Mouse (Mus musculus) naive thymus-derived CD4-positive, alpha-beta T cell, adult 2 months (primary cell): Measurements from ENCODE around the gene Atp6v0e2.
"Not testable (repeated sequence)": the region's sequence is repeated elsewhere in the genome, so short reads cannot be mapped to it uniquely, and the experiment has no call there.

ENCODE experiments used
- DNase-seq: peaks from one replicate; pipeline ENCODE4 v3.0.0-alpha.2; 2011; ENCODE audit warnings: low read depth

Atp6v0e2 gene

DNA sequence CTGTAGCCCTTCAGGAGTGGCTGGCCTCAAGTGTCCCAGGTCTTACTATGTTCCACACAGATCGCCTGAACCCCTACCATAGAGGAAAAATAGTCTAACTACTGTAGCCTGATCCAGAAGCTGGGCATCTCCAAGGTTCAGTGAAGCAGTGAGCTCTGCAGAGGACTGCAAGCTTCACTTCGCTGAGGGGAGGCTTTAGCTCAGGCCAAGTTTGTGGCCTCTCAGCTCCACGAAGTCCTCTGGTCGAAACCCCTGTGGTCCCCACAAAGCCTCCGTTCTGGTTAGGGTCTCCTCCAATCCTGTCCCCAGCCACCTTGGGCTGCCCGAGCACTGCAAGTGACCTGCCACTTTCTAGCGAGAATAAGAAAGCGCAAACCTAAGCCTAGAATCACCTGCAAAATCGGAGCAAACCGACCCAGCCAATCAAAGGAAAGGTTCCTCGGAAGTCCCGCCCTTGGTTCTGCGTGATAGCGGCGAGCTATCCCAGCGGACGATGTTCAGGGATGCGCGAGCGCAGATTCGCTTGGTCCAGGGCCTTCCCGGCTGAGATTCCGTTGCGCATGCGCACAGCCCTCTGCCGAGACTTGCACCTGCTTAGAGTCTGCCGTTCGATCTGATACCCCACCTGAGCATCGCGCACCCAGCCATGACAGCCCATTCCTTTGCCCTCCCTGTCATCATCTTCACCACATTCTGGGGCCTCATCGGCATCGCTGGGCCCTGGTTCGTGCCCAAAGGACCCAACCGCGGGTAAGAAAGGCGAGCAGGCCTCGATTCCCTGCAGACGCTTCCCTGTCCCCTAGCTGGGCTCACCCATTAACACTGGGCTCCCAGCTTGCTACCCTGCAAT lies at the start of gene Atp6v0e2:
Gene Atp6v0e2, plus strand, starts transcription at position 511 of the 850 bp plus-strand sequence.
- no peak for DNase-seq

DNA sequence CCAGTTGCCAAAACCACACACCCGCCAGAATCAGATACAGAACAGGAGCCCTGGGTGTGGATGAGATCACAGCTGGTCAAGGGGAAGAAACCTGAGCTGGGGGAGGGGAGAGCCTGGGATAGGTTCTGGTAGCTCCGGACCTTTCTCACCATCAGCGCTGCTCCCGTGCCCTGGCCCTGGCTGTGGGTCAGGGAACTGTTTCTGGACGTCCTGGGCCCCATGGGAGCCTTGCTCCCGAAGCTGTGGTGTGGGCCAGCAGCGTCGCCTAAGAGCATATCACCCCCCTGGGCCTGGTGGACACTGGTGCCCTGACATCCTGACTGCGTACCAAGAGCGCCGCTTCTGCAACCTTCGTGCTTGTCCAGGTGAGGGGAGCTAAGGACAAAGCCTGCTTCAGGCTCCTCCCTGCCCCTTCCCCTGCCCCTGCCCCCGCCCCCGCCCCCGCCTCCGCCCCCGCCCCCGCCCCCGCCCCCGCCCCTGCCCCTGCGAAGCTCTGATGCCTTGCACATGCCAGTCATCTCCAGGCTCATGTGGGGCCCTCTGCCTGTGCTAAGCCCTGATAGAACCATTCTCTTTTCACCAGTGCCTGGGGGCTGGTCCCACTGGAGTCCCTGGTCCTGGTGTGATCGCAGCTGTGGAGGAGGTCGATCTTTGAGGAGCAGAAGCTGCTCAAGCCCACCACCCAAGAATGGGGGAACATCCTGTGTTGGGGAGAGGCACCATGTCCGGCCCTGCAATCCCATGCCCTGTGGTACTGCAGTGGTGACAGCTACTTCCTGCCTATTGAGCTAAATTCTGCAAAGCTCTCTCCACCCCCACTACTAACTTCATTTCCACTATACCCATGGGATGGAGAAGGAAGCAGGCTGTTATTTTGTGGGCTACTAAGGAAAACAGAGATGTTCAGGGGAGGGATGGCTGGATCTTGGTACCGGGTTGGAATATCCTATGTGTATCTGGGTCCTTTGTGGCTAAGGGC lies 49.4 kb upstream of the Atp6v0e2 start:
- no peak for DNase-seq

DNA sequence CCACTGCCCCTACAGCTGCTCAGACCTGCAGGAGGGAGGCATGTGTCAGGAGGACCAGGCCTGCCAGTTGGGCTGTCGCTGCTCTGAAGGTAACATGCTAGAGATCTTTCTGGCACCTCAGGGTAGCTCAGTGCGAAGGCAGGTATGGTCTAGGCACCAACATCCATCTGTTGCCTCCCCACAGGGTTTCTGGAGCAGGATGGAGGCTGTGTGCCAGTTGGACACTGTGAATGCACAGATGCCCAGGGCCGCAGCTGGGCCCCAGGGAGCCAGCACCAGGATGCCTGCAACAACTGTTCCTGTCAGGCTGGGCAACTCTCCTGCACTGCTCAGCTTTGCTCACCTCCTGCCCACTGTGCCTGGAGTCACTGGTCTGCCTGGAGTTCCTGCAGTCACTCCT lies 47.7 kb upstream of the Atp6v0e2 start:
- no peak for DNase-seq

DNA sequence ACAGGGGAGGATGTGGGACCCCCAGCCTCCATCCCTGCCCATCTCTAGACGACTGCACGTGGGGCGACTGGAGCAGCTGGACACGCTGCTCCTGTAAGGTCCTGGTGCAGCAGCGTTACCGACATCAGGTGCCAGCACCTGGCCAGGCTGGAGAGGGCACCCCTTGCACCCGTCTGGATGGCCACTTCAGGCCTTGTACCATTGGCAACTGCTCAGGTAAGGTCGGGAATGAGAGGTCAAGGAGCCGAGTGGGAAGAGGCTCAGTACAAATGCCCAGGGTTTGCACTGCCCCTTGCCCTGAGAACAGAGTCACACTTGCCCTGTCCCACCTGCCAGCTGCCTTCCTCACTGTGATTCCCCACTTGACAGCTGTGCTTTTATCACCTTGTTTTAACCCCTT lies 46.1 kb upstream of the Atp6v0e2 start:
- DNase-seq = no peak

DNA sequence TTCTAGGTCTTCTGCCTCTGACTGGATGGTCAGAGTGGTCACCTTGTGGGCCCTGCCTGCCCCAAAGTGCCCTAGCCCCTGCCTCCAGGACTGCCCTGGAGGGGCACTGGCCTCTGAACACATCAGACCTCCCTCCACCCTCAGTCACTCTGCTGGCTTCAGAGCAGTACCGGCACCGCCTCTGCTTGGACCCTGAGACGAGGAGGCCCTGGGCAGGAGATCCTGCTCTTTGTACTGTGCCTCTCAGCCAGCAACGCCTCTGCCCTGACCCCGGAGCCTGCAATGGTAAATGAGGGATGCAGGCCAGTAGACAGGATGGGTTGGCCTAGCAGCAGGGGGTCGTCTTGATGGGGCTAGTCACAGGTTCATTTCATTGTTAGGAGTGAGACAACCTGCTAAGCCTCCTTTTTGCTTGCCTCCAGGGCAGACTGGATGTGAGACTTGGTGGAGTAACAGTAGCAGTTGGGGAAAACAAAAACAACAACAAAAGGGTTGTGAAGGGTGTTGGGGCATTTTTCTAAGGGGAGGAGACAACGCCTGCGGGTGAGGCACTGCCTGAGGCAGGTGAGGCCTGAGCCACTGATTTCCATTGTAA lies 44.2 kb upstream of the Atp6v0e2 start:
- no peak for DNase-seq

DNA sequence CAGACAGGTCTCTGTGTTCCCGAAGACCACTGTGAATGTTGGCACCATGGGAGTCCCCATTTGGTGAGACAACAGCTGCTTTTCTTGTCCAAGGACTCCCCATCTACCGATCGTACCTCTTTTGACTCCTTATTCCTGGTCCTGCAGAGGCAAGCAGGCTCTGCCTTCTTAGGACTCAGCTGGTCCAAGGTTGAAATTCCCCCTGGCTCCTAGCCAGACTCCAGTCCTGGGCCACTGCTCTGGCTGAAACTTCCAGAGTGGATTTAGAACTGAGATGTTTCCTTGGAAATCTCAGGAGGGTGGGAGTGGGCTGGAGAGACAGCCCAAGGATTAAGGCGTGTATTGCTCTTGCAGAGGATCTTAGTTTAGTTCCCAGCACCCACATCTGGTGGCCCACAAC lies 39.9 kb upstream of the Atp6v0e2 start:
- DNase-seq = no peak

DNA sequence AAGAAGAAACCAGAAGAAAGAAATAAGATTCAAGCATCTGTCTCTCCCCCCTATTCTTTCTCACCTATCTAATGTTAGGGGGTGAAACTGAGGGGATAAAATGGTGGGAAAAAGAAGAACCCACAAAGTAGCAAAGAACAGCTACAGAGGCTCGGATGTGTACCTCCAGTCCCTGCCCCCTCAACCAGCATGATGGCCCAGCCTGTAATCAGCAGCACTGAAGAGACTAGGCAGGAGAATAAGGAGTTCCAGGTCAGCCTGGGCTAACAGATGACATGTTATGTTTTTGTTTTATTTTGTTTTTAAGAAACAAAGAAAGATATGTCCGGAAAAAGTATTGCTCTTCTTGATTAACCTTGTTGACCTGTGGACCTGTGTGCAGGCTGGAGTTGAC lies 33.6 kb upstream of the Atp6v0e2 start:
- no peak for DNase-seq

DNA sequence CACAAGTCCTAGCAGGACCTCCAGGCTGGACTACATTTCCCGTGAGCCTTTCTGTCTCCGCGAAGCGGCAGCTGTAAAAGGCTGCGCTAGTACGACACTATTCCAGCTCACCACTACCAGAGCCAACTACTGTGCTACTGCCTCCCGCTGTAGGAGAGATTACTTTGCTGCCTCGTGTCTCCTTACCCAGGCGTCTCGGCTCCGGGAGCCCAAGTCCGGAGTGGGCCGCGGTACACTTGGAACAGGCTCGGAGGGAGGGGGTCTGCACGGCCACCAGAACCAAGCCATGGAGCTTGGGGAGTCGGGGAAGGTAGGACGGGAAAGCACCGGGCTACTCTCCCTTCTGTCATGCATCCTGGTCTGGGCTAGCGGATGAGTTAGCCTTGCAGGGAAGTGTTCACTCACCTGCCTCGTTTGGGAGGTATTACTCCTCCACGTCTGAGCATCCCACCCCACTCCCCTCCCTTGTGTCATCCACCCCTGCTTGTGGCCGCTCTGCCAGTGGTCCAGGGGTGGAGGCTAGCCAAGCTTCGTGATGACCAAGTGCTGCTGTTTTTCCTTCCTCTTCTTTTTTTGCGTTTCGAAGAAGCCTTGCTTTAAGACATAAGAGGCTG lies 33.1 kb upstream of the Atp6v0e2 start:
- peak; percentile 54 for DNase-seq

DNA sequence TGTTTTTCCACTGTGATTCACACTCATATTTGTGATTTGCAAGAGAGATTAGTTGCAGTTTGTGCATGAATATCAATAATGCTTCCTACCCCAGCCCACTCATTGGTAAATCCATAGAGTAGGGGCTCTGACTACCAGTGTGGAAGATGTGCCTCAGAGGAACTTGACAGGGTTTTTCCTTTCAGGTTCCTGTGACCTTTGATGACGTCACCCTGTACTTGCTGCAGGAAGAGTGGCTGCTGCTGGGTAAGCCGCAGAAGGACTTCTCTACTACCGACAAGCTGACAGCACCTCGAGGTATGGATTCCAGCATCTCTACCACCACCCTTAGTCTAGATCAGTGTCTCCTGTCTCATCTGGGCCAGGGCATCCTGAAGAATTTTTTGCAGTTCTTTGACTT lies 29.3 kb upstream of the Atp6v0e2 start:
- DNase-seq = peak; percentile 26

DNA sequence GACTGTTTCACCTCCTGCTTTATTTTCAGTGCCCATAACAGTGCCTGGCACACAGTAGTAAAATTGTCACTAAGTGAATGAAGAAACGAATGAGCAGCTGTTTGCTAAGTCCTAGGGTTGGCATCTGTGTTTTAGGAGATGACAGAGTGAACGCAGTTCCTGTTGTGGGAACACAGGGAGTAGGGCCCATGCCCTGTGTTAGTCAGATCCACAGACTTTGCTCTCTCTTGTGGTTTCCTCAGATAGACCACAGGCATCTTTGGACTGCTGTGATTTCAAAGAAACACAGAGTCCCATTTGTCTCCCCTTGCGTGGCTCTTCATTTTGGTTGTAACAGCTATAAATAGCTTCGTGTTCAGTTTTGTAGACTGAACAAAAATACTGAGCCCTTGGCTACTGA lies 27.0 kb upstream of the Atp6v0e2 start:
- peak; percentile 46 for DNase-seq

DNA sequence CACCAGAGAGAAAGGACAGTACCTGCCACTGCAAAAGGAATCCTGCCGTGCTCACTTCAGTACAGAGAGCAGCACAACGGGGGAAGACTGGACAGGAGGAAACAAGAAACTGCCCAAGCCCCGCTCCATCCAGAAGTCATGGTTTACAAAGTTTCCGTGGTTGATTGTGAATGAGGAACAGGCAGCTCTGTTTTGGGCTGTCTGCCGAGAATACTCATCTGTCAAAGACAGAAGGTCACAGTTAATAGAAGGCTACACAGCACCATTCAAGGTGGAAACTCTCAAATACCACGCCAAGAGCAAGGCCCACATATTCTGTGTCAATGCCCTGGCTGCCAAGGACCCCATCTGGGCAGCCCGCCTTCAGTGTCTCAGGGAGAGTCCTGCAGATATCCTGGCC lies 25.6 kb upstream of the Atp6v0e2 start:
- no peak for DNase-seq

DNA sequence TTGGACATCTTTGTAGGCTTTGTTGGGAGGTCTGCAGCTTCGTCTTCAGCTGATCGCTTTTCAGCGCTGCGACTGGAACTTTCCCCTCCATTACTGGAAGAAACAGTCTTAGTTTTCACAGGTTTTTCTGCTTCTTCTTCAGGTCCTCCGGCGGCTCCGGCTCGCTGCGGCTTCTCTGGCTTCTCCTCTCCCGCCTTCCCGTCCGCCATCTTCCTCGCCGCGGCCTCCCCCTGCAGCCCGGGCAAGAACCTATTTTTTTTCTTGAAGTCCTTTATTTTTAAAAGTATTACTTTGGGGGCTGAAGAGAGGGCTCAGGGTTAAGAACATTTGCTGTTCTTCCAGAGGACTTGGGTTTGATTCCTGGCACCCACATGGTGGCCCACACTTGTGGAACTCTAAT lies 12.5 kb upstream of the Atp6v0e2 start:
- not testable (repeated sequence) for DNase-seq

DNA sequence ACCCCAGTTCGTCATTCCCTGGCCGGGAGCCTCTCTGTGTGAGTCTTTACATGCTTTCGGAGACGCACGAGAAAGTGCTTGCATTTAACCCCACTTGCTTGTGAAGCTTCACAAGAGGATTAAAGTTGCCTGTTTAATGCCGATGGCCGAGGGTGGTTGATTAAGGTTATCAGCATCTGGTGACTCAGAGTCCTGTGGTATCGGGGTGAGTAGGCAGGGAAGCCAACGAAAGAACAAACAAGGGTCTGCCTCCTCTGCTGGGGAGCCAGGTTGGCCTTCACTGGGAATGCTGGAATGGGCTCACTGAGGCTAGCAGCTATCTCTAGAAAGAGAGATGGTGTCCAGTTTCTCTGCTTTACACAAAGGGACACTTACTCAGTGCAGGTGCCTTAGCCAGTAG lies 9.5 kb upstream of the Atp6v0e2 start:
- DNase-seq = no peak

DNA sequence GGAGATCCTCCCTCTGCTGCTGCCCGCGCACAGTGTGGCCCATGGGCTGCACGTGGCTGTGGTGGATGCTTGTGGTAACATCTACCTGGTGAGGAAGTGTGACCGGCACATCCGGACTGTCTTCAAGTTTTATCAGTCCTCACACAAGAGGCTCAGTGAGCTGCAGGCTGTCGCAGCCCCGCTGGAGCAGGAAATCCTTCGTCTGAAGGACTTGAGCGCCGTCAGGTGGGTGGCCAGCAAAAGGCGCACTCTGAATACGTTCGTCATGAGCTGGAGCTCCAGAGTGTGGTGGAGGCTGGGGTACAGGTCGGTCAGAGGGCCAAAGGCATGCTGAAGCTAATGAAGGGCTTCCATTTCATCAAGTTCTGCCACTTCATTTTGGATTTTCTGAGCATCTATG lies 8.2 kb upstream of the Atp6v0e2 start:
- peak; percentile 34 for DNase-seq

DNA sequence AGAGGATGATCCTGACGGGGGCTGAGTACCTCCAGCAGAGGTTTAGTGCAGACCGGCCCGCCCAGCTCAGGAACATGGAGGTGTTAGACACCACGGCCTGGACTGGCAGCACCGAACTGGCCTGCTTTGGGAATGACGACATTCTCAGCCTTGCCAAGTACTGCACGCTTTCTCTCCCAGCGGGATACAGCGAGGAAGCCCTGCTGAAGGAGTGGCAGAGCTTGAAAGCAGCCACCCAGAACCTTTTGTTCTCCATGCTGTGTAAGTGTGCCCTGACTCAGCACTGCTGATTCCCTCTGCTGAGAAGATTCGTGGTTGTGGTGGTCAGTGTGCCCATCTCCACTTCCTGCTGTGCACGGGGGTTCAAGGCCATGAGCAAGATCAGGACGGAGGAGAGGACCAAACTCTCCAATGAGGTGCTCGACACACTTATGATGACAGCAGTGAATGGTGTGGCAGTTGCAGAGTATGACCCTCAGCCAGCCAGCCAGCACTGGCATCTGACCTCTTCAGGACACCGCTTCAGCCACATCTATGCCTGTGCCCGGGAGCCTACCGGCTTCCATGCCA lies 7.5 kb upstream of the Atp6v0e2 start:
- no peak for DNase-seq

DNA sequence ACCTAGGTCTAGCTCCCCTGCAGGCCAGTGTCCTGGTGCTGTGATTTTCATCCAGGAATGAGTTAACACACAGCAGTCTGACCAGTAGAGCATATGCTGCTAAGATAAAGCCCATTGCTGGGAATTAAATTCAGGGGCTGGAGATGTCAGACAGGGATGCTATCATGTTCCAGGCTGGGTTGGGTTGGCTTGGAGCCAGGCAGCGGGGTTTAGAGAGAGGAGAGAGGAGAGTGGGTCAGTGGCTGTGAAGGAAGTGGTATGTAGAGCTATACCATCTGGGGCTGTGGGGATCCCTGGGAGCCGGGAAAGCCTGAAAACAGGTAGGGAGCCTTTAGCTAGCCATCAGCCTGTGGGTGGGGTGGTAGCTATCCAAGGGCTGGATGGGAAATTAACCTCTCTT lies 6.6 kb upstream of the Atp6v0e2 start:
- DNase-seq = no peak

DNA sequence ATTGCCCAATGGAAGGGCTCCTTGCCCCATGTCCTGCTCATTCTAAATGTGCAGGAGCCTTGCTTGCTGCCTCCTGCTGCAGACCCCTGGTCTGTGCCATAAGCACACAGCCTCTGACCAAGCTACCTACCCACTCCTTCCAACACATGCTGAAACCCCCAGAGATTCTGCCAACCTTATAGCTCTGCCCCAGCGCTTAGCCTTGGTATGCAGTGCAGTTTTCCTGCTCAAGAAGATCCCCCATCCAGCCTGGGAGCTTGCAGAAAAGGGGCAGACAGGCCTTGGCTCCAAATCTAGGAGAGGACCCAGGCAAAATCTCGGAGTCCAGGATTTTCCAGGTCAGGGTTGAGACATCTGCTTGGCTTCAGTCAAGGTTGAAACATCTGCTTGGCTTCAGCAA lies 3.9 kb upstream of the Atp6v0e2 start:
- no peak for DNase-seq

DNA sequence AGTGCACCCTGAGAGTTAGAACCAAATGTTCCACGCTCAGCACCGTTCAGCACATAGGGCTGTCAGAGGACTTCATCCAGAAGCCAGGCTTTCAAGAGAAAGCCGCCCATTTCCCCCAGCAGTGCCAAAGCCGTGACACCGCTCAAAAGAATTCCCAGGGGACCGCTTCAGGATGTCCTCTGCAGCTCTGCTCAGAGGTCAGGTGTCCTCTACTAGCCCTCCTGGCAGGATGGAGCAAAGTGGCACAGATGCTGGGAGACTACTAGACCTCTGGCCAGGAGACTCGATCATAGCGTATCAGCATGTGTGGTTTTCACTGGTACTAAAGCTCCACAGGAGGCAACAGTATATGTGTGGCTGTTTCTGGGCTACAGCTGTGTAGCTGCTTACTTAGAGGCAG lies 2.5 kb upstream of the Atp6v0e2 start:
- DNase-seq = no peak

DNA sequence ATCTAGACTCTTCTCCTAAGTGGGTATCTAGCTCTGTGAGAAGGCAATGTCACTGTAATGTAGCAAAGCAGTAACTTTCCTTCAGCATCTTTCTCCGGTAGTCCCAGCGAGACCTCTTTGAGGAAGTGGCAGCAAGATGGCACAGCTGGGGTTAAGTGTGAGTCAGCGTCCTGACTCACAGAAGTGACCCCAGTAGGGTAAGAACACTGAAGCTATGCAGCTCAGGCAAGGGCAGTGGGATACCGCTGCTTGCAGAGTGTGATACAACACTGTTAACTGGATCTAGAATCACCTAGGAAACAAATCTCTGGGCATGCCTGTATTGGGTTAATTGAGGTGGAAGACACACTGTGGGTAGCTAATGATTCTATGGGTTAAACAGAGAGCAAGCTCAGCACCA lies 1.3 kb upstream of the Atp6v0e2 start:
- no peak for DNase-seq

DNA sequence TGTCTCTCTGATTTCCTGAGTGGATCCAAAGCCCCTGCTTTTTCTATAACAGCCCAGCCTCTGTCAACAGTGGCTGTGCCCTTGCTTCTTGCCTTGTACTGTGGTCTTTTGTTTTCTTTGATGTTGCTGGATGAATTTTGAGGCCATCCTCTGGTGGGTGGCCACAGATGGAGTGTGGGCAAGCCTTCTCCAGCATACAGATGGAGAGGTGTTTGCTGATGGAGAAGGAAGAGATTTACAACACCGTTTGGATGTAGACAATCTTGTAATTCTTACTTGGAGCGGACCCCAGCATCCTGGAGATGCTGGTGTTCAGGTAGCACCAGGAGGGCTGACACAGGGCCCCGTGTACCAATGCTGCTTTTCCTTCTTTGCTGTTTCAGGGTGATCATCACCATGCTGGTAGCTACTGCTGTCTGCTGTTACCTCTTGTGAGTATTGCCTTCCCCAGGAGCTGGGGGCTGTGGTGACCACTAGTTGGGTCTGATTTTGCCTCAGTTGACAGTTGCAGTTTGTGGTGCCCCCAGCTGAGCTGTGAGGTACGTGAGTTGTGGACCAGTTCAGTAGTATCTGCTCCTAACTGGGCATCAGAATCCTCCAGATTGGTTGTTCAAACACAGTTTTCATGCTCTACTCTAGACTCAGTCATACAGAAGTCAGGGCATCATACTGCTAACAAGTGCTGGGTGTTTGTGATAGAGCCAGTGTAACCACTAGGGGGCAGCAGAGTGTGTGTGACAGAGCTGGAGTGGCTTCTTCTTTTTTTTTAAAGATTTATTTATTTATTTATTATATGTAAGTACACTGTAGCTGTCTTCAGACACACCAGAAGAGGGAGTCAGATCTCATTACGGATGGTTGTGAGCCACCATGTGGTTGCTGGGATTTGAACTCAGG lies 1.7 kb downstream of the Atp6v0e2 start:
- DNase-seq = peak; percentile 88

DNA sequence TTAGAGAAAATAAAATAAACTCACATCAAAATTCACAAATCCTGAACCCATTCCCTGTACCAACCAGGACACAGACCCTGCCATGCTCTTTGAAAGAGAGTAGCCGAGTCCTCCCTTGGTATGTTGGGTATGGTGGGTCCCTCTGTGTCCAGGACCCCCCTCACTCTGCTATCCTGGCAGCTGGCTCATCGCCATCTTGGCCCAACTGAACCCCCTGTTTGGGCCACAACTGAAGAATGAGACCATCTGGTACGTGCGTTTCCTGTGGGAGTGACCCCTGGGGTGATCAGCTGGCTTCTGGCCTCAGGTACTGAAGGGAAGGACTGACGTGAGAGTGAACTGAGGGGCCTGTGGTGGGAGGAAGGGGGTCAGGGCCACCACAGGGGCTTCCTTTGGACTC lies 2.4 kb downstream of the Atp6v0e2 start:
- DNase-seq = peak; percentile 34
